Mouse (Mus musculus) spleen, postnatal 36 days (tissue): Measurements from ENCODE around the gene Gm6880.
"Not testable (repeated sequence)": the region's sequence is repeated elsewhere in the genome, so short reads cannot be mapped to it uniquely, and the experiment has no call there.

ENCODE experiments used
- DNase-seq, 2 experiments: peaks; one replicate each; pipeline ENCODE4 v3.0.0; 2022; ENCODE audit warnings: low spot score in 2 of 2, mixed read lengths in 1 of 2

Gm6880 gene

GRCm38 (mm10) chrX:74481349-74481885, at the start of gene Gm6880:
TSS of gene Gm6880 (minus strand) at chrX:74481399.
- DNase-seq, result not testable (repeated sequence)

DNA sequence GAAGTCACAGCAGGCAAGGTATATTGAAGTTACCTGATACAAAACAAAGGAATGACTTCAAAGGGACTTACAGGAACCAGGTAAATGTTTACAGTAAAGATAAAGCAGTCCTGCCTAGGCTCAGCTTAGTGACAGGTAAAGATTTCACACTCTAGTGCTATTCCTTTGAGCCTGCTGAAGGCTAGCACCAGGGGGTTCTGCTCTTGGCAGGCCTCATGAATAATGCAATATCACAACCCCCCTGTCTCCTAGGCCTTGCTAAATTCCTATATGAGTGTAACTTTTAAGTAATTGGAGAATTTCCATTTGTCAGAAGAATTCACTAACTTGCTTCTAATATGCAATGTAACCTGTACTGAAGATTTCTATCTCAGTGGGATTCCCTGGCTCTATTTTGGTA, 36.3 kb upstream of the Gm6880 start:
- DNase-seq, result not testable (repeated sequence)

DNA sequence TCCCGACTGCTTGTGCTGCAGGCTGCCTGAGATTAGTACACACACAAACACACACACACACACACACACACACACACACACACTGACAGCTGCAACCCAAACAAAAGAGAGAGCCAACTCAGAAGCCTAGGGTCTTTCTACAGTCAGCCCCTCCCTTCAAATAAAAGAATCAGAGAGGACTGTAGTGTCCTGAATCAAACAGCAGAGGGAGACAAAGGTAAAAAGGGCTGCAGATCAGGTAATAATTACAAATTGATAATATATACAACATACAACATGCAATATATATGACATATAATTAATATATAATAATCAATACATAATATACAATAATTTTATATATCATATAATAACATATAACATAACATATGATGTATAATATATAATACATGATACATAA, 15.9 kb upstream of the Gm6880 start:
- no peak for DNase-seq

DNA sequence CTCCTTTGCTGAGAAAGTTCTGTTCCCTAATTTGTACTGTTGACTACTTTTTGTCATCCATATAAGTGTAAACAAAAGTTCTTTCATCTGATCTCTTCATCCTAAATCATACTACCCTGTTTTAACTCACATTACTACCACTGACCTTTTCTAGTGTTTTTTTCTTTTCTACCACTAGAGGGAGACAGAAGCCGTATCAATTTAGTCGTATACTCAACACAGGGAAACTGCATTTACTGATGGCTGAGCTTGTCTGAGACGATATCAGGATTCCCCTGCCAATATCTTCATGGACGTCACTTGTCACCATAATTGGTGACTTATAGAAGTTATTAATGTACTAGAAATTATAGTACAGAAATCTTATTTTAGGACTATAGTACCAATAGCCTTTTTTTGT, 28.4 kb downstream of the Gm6880 start:
- no peak for DNase-seq

DNA sequence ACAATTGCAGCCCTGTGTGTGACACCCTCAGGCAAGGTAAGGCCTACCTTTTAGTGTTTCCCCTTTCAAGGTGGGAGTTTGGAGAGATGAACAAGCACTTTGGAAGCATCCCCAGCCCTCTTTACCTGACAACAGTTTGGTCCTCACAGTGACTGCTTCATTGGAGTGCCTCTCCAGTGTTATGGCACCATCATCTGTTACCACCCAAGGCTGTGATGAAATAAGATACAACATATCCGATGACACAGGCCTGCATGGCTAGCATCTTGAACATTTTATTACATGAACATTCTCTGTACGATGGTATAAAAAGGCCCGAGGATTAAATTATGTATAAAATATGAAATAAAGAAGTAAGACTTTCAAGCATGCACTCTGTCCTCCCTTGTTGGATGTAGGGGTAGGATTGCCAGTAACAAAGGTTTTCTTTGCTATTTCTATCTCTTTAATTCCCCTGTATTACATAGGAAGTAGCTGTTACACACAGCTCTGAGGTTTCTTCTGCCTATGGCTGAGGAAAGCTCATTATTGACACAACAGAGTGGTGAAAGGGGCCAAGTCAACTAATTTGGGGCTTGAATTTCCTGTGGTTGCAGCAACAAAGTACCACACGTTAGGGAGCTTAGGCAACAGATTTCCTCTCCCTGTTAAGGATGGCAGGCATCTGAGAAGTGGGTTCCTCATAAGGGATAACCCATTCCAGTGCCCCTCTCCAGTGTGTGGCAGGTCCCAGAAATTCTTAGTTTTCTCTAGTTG, 29.9 kb downstream of the Gm6880 start:
- no peak for DNase-seq
